18 mouse cellular contexts compared by ENCODE assay signal in genomic region chr2:118754143-118754542, GRCm38 (mm10). TPM values are rescaled to one million over a fixed set of nuclear protein-coding genes. Genes with fewer than 3 reads are reported as not detected.
"Had no signal": no experiment of that assay in that cellular context is flagged by ENCODE, and none has a peak within 500 bp of the region (broad histone marks: within the 10 kb centered on the region; RNA-seq: fewer than 3 reads in every experiment).

No protein-coding gene starts in this region.

- H3K36me3 ChIP-seq: midbrain, embryonic 12.5 days; neural tube, embryonic 12.5 days had no signal

- H3K27ac ChIP-seq: midbrain, embryonic 10.5 days; midbrain, embryonic 12.5 days; neural tube, embryonic 12.5 days had no signal

- DNase-seq: lung, adult 18-20 months; lung, embryonic 14.5 days; lung, postnatal 10 days; lung, postnatal 4 days; midbrain, embryonic 14.5 days; retina, postnatal 1 day; right cerebral cortex, adult 18-20 months; right cerebral cortex, postnatal 25 days; right cerebral cortex, postnatal 4 days; spleen, adult 18-20 months; thymus, adult 18-20 months; thymus, postnatal 14 days had no signal

- H3K4me3 ChIP-seq: midbrain, embryonic 10.5 days; midbrain, embryonic 12.5 days; neural tube, embryonic 12.5 days had no signal

- H3K9ac ChIP-seq: lung, embryonic 14.5 days; midbrain, embryonic 12.5 days; neural tube, embryonic 12.5 days had no signal

- H3K27me3 ChIP-seq: neural tube, embryonic 12.5 days had no signal

RNA-seq across cellular contexts. Expression of gene Phgr1, which starts 18.4 kb away (rescaled TPM):
- total RNA-seq: megakaryocyte-erythroid progenitor cell, adult 5-6 weeks had no signal
- polyA plus RNA-seq: lung, embryonic 14.5 days; midbrain, embryonic 10.5 days; midbrain, embryonic 12.5 days; midbrain, embryonic 14.5 days; midbrain, embryonic 16.5 days; neural tube, embryonic 12.5 days; neural tube, embryonic 14.5 days had no signal

RNA-seq across cellular contexts. Expression of gene Disp2, which starts 25.4 kb away (rescaled TPM):
- total RNA-seq: megakaryocyte-erythroid progenitor cell, adult 5-6 weeks had no signal
